Mouse (Mus musculus): ENCODE data around the gene Gm14327. TPM values are rescaled to one million over a fixed set of nuclear protein-coding genes. Genes with fewer than 3 reads are reported as not detected.
"Not testable (repeated sequence)": the region's sequence is repeated elsewhere in the genome, so short reads cannot be mapped to it uniquely, and the experiment has no call there.

Gene Gm14327
- total RNA-seq (2021), result 1 to 10 TPM; 2.0 to 2.3 TPM
- long read RNA-seq, experiment 1, partial matches to known transcripts, result 0 of 4 reads
- long read RNA-seq, experiment 1, other reads (novel, unspliced or antisense), result 1 of 4 reads
- long read RNA-seq, experiment 2, result 0 reads

DNA sequence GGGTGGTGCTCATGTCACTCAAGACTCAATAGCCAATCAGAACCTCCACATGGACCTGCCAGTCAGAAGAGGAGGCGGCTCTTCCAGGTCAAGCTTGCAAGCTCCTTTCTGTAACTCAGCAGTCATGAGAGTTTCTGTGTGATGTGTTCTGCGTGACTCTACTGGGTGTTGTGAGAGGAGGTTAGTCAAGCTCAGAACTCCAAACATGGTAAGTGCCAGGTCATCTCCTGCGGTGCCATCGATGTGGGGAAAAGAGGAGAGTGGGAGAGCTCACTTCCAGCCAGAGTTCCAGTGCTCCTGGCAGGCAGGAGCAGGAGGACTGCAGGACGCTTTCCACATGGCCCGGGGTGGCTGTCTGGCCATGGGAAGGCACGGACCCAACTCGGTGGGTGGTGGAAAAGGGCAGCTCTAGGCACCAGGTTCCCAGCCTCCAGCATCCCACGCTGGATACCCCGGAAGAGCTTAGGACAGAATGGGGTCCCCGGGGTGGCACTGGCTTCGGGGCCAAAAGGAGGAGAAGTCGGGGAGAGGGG, at the start of gene Gm14327:
TSS of gene Gm14327 (plus strand) at position 51 of the 533 bp plus-strand sequence.
- intact Hi-C loops (cut with DNase I; ENCODE audit: low total_unique reads); DNase-seq: not testable (repeated sequence)

DNA sequence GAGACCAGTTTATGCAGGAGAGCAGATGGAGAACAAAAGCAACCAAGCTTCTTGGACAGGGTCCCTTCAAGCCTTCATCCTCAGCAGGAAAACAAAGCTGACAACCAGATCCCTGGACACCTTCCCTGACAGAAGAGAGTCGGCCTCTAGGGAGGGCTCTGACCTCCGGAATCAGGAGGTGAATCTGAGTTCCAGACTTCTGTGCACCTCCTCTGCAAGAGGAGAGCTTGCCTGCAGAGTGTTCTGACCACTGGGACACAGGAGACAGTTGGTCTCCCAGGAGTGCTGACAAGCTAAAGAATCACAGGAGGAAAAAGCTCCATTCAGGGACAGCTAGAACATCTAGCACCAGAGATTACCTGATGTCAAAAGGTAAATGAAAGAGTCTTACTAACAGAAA, 34.6 kb upstream of the Gm14327 start:
- intact Hi-C loops (cut with DNase I; ENCODE audit: low total_unique reads); DNase-seq: not testable (repeated sequence)

DNA sequence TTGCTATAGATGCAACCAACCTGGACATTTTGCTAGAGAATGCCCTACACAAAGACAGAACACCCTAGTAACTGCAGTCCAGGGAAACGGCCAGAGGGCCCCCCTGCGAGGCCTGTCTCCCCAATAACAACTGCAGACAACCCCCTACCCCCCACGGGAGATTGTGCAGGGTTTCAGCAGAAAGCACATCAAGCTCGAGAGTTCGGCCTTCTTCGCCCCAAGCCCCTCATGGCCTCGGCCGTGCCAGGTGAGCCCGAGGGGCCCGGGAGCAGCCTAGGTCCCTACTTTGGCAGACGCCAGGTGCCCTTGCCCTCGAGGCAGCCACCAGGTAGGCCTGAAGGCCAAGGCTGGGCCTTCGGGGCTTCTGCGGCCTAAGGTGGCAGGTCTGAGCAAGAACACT, 9.2 kb upstream of the Gm14327 start:
- DNase-seq; intact Hi-C loops (cut with DNase I; ENCODE audit: low total_unique reads): not testable (repeated sequence)

DNA sequence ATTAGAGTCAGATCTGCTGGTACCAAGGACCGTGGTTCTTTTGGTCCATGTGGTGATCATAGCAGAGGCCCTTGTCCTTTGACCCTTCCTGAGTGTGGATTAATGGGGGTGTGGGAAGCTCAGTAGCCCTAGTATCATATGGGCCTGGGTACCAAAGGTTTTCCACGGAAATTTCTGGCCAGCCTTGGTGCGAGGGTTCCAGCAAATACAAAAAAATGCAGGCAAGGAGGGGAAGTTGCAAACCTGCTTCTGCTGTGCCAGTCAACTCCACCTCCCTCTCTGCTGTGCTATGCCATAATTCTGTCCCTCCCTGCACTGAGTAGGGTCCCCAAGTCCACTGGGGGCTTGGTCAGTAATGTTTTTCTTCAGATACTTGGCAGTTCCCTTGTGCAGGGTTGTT, 1.3 kb downstream of the Gm14327 start:
- intact Hi-C loops (cut with DNase I; ENCODE audit: low total_unique reads); DNase-seq: not testable (repeated sequence)

- intact Hi-C loops (cut with DNase I; ENCODE audit: low total_unique reads); DNase-seq: not testable (repeated sequence)
Observed at GRCm38 (mm10) chr2:177903276-177903675, 6.4 kb downstream of the Gm14327 start.

DNA sequence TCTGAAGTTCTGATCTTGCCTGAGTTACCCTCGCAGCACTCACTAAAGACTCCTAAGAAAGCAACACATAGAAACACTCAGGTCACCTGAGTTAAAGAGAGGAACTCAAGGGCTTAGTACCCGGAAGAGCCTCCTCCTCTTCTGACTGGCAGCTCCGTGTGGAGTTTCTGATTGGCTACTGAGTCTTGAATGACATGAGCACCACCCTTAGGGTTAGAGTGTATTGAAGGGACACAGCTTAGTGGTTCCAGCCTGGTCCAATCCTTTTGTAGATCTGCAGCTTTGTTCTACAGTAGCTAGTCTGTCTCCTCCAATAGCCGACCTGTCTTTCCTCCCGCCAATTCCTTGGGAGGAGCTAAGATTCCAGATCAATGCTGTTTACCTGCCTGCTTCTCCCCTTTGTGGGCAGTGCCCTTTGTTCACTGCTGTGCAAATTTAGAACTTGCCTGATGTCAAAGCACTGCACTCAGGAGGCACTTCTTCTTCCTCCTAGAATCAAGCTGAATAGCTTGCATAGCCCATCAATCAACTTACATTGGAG, 28.7 kb downstream of the Gm14327 start, which contains the start of gene Zfp972:
TSS of gene Zfp972 (minus strand) at position 51 of the 541 bp plus-strand sequence.
- intact Hi-C loops (cut with DNase I; ENCODE audit: low total_unique reads); DNase-seq: not testable (repeated sequence)

Other genes with a start within 250 kb of the Gm14327 start
- gene Gm14322, start 137.8 kb upstream of the Gm14327 start, total RNA-seq (2021), result 10 to 100 TPM in 1 of 2 experiments, 1 to 10 TPM in 1; 9.8 to 11.8 TPM
- gene Gm14325, start 56.8 kb upstream of the Gm14327 start, total RNA-seq (2021), result 10 to 100 TPM; 56.0 to 70.4 TPM
- gene Zfp972, start 28.5 kb downstream of the Gm14327 start, total RNA-seq (2021), result under 1 TPM in 1 of 2 experiments, not detected in 1; 0.44 TPM
- gene Gm14326, start 60.2 kb downstream of the Gm14327 start, total RNA-seq (2021), result 10 to 100 TPM; 18.8 to 19.0 TPM
- 10 to 100 TPM; 14.7 to 15.4 TPM for gene Zfp971, start 126.2 kb downstream of the Gm14327 start, total RNA-seq (2021)
- 1 to 10 TPM; 5.7 to 5.8 TPM for gene Zfp931, start 181.4 kb downstream of the Gm14327 start, total RNA-seq (2021)
- gene Phactr3, start 221.9 kb downstream of the Gm14327 start, total RNA-seq (2021), result under 1 TPM in 1 of 2 experiments, not detected in 1; 0.10 TPM